21 mouse cellular contexts compared by ENCODE assay signal in genomic region chr16:17650711-17651110, GRCm38 (mm10). TPM values are rescaled to one million over a fixed set of nuclear protein-coding genes. Genes with fewer than 3 reads are reported as not detected.
DNase-seq lines count a peak whose midpoint lies in the region; ATAC-seq and TF ChIP-seq lines count a peak whose summit lies in the region.
"Had no signal": no experiment of that assay in that cellular context is flagged by ENCODE, and none has a peak within 500 bp of the region (broad histone marks: within the 10 kb centered on the region; RNA-seq: fewer than 3 reads in every experiment).

No protein-coding gene starts in this region.

- DNase-seq in cerebellum, adult 11-12 months, result peak; percentile 66
- peak; percentile 32 to 35 for DNase-seq in layer of hippocampus, postnatal 10 days (ENCODE audit: low spot score in 2 of 2)
- DNase-seq in layer of hippocampus, adult 18-20 months (ENCODE audit: low spot score in 2 of 2), result no peak
- peak; percentile 57 to 60 for DNase-seq in cerebellum, adult 2 months
- peak; percentile 47 to 54 for DNase-seq in cerebellum, postnatal 14 days
- DNase-seq in gastrocnemius, postnatal 4 days (ENCODE audit: low spot score in 2 of 2), result no peak
- DNase-seq: adrenal gland, adult 2 months; adrenal gland, postnatal 25 days; gastrocnemius, postnatal 36 days; heart, adult 18-20 months; heart, postnatal 10 days; kidney, adult 2 months had no signal

- no peak overlapping the region for H3K4me2 ChIP-seq in forebrain, embryonic 15.5 days (replicated peaks)
- H3K4me2 ChIP-seq: hindbrain, embryonic 14.5 days had no signal

- no peaks in the 10 kb centered on the region for H3K9me3 ChIP-seq in forebrain, embryonic 15.5 days
- H3K9me3 ChIP-seq: embryonic facial prominence, embryonic 10.5 days; heart, embryonic 10.5 days had no signal

- no peak for TF ChIP-seq CTCF in cerebellum, adult 2 months (IDR thresholded peaks at IDR 0.05; ENCODE audit: borderline replicate concordance, insufficient read depth, low read depth, low read length)

- peak overlapping the region; percentile 78 for H3K27ac ChIP-seq in cerebellum, adult 2 months (ENCODE audit: insufficient read depth, low read length)
- H3K27ac ChIP-seq in forebrain, embryonic 15.5 days (replicated peaks), result no peak overlapping the region
- H3K27ac ChIP-seq: embryonic facial prominence, embryonic 10.5 days; heart, embryonic 10.5 days; hindbrain, embryonic 14.5 days had no signal

- ATAC-seq in cerebellum, adult (ENCODE audit: insufficient number of reproducible peaks, low FRiP score, low TSS enrichment), result no peak
- ATAC-seq in forebrain, embryonic 15.5 days (replicated peaks), result no peak
- ATAC-seq: forebrain, embryonic 14.5 days; intestine, embryonic 16.5 days; Patski had no signal

- H3K4me1 ChIP-seq in cerebellum, adult 2 months (ENCODE audit: control insufficient read depth, insufficient read depth, low read length), result peaks cover 72% of the 10 kb centered on the region
- H3K4me1 ChIP-seq in forebrain, embryonic 15.5 days, result peaks cover 11% of the 10 kb centered on the region

- H3K9ac ChIP-seq in forebrain, embryonic 15.5 days (replicated peaks), result no peak overlapping the region
- H3K9ac ChIP-seq: hindbrain, embryonic 14.5 days had no signal

- TF ChIP-seq POLR2A in cerebellum, adult 2 months (IDR thresholded peaks at IDR 0.05; ENCODE audit: borderline replicate concordance, insufficient read depth, low read length), result 0 out of 2 replicates have a peak, but pooled peaks have one; percentile 15

- WGBS in cerebellum, adult 2 months, result 0% methylated on average over 1 of the region's 1 CpGs
- WGBS in forebrain, embryonic 15.5 days, result 93% methylated on average over 1 of the region's 1 CpGs

- H3K27me3 ChIP-seq in cerebellum, adult 2 months (ENCODE audit: control insufficient read depth, insufficient read depth, low read length), result no peaks in the 10 kb centered on the region
- no peaks in the 10 kb centered on the region for H3K27me3 ChIP-seq in forebrain, embryonic 15.5 days
- H3K27me3 ChIP-seq: Patski had no signal

- H3K4me3 ChIP-seq in cerebellum, adult 2 months (replicated peaks; ENCODE audit: insufficient read depth, low read depth, low read length), result no peak overlapping the region
- no peak overlapping the region for H3K4me3 ChIP-seq in forebrain, embryonic 15.5 days
- H3K4me3 ChIP-seq: embryonic facial prominence, embryonic 10.5 days; heart, embryonic 10.5 days had no signal

- peaks cover 55% of the 10 kb centered on the region for H3K36me3 ChIP-seq in forebrain, embryonic 15.5 days

RNA-seq across cellular contexts. Expression of gene Ccdc74a, which starts 4.4 kb away (rescaled TPM):
- 10 to 100 TPM; 40.5 to 42.3 TPM for total RNA-seq in layer of hippocampus, postnatal 10 days (2021)
- 10 to 100 TPM; 35.3 to 41.0 TPM for total RNA-seq in layer of hippocampus, adult 18-20 months (2021)
- 112 and 123 TPM in 2 replicates for polyA plus RNA-seq in cerebellum, adult 2 months (2012; rRNA removed)
- total RNA-seq in gastrocnemius, postnatal 4 days (2021), result 1 to 10 TPM; 2.7 to 2.8 TPM
- 6.6 and 8.3 TPM in 2 replicates for polyA plus RNA-seq in forebrain, embryonic 15.5 days (2015; fragmentation: Nextera tagmentation; extraction: Ambion mirVana)
- total RNA-seq: hematopoietic stem cell, adult 5-6 weeks had no signal

RNA-seq across cellular contexts. Expression of gene Smpd4, which starts 31.6 kb away (rescaled TPM):
- 10 to 100 TPM; 39.7 to 46.6 TPM for total RNA-seq in layer of hippocampus, postnatal 10 days (2021)
- total RNA-seq in layer of hippocampus, adult 18-20 months (2021), result 10 to 100 TPM; 46.4 to 49.9 TPM
- polyA plus RNA-seq in cerebellum, adult 2 months (2012; rRNA removed), result 113 and 125 TPM in 2 replicates
- total RNA-seq in gastrocnemius, postnatal 4 days (2021), result 10 to 100 TPM; 23.5 to 23.9 TPM
- polyA plus RNA-seq in forebrain, embryonic 15.5 days (2015; fragmentation: Nextera tagmentation; extraction: Ambion mirVana), result 30.6 and 32.7 TPM in 2 replicates

Comparison
In these comparisons a context has a peak if more than half of its experiments do, and no peak if none do; other contexts are left out.
1. DNase-seq: peak in cerebellum, adult 11-12 months (single experiment), layer of hippocampus, postnatal 10 days (2 of 2), cerebellum, adult 2 months (2 of 2) and cerebellum, postnatal 14 days (2 of 2); none in layer of hippocampus, adult 18-20 months (0 of 2) and gastrocnemius, postnatal 4 days (0 of 2).
2. RNA of gene Ccdc74a, which starts 4.4 kb away (total RNA-seq): 40.5 to 42.3 TPM in layer of hippocampus, postnatal 10 days and 35.3 to 41.0 TPM in layer of hippocampus, adult 18-20 months; 2.7 to 2.8 TPM in gastrocnemius, postnatal 4 days; every median in the first group is over 4 times any median in the second.